Mouse (Mus musculus): ENCODE data around the gene Auts2. TPM values are rescaled to one million over a fixed set of nuclear protein-coding genes. Genes with fewer than 3 reads are reported as not detected.

The Auts2 gene
- polyA plus RNA-seq, 1 experiment from 2014 or later: 0.23 TPM

- ChIA-PET CTCF (no interaction called here), POLR2A (no interaction called here)
- no peak for ATAC-seq
- no peak for TF ChIP-seq CTCF (IDR thresholded peaks at IDR 0.05)
- no peak for DNase-seq (ENCODE audit: low read depth, low spot score)
- in situ Hi-C loops (cut with MboI; ENCODE audit: low pct_unique_long_range_greater_than_20kb): no loop called here
- H3K27me3 ChIP-seq: peaks cover 4% of the 10 kb centered on the region
Measured at GRCm38 (mm10) chr5:132316897-132317296, 226.2 kb downstream of the Auts2 start.

GRCm38 (mm10) chr5:132314300-132314699 lies 228.8 kb downstream of the Auts2 start:
- ChIA-PET CTCF (no interaction called here), POLR2A (interaction anchor here (0.5 kb wide), 1 partner anchor 187 kb away, joined by 5 read pairs; no protein-coding TSS in a partner anchor)
- no peak for TF ChIP-seq CTCF (IDR thresholded peaks at IDR 0.05)
- peaks cover 4% of the 10 kb centered on the region for H3K27me3 ChIP-seq
- DNase-seq (ENCODE audit: low read depth, low spot score): no peak
- no peak for ATAC-seq
- in situ Hi-C loops (cut with MboI; ENCODE audit: low pct_unique_long_range_greater_than_20kb): no loop called here

- CTCF ChIA-PET: no interaction called here
- ATAC-seq: no peak
- no peak for TF ChIP-seq CTCF (IDR thresholded peaks at IDR 0.05)
- DNase-seq (ENCODE audit: low read depth, low spot score): no peak
- no peaks in the 10 kb centered on the region for H3K27me3 ChIP-seq
- in situ Hi-C loops (cut with MboI; ENCODE audit: low pct_unique_long_range_greater_than_20kb): no loop called here
- POLR2A ChIA-PET: no interaction called here
Measured at GRCm38 (mm10) chr5:132307000-132307399, 236.1 kb downstream of the Auts2 start.

GRCm38 (mm10) chr5:132305354-132305934 lies 237.7 kb downstream of the Auts2 start:
- DNase-seq (ENCODE audit: low read depth, low spot score) (no peak), ATAC-seq (no peak)
- TF ChIP-seq CTCF (IDR thresholded peaks at IDR 0.05): no peak
- ChIA-PET POLR2A (no interaction called here), CTCF (no interaction called here)
- no peaks in the 10 kb centered on the region for H3K27me3 ChIP-seq
- in situ Hi-C loops (cut with MboI; ENCODE audit: low pct_unique_long_range_greater_than_20kb): no loop called here

GRCm38 (mm10) chr5:132302778-132303177 lies 240.4 kb downstream of the Auts2 start:
- DNase-seq (ENCODE audit: low read depth, low spot score): no peak
- CTCF ChIA-PET: no interaction called here
- in situ Hi-C loops (cut with MboI; ENCODE audit: low pct_unique_long_range_greater_than_20kb): no loop called here
- no peak for TF ChIP-seq CTCF (IDR thresholded peaks at IDR 0.05)
- ATAC-seq: no peak
- peaks cover 6% of the 10 kb centered on the region for H3K27me3 ChIP-seq
- POLR2A ChIA-PET: no interaction called here

GRCm38 (mm10) chr5:132300794-132301193 lies 242.3 kb downstream of the Auts2 start:
- POLR2A ChIA-PET: no interaction called here
- no peak for TF ChIP-seq CTCF (IDR thresholded peaks at IDR 0.05)
- in situ Hi-C loops (cut with MboI; ENCODE audit: low pct_unique_long_range_greater_than_20kb): no loop called here
- peaks cover 6% of the 10 kb centered on the region for H3K27me3 ChIP-seq
- DNase-seq (ENCODE audit: low read depth, low spot score) (no peak), ATAC-seq (no peak)
- CTCF ChIA-PET: no interaction called here

GRCm38 (mm10) chr5:132299716-132300115 lies 243.4 kb downstream of the Auts2 start:
- POLR2A ChIA-PET: no interaction called here
- CTCF ChIA-PET: no interaction called here
- DNase-seq (ENCODE audit: low read depth, low spot score): no peak
- no peak for TF ChIP-seq CTCF (IDR thresholded peaks at IDR 0.05)
- H3K27me3 ChIP-seq: peaks cover 6% of the 10 kb centered on the region
- in situ Hi-C loops (cut with MboI; ENCODE audit: low pct_unique_long_range_greater_than_20kb): no loop called here
- ATAC-seq: no peak

- POLR2A ChIA-PET: no interaction called here
- ATAC-seq (no peak), DNase-seq (ENCODE audit: low read depth, low spot score) (no peak)
- H3K27me3 ChIP-seq: peaks cover 6% of the 10 kb centered on the region
- CTCF ChIA-PET: no interaction called here
- TF ChIP-seq CTCF (IDR thresholded peaks at IDR 0.05): no peak
- in situ Hi-C loops (cut with MboI; ENCODE audit: low pct_unique_long_range_greater_than_20kb): no loop called here
Measured at GRCm38 (mm10) chr5:132298996-132299395, 244.1 kb downstream of the Auts2 start.

GRCm38 (mm10) chr5:132297309-132297708 lies 245.8 kb downstream of the Auts2 start:
- POLR2A ChIA-PET: no interaction called here
- peaks cover 6% of the 10 kb centered on the region for H3K27me3 ChIP-seq
- CTCF ChIA-PET: no interaction called here
- in situ Hi-C loops (cut with MboI; ENCODE audit: low pct_unique_long_range_greater_than_20kb): no loop called here
- no peak for DNase-seq (ENCODE audit: low read depth, low spot score)
- no peak for TF ChIP-seq CTCF (IDR thresholded peaks at IDR 0.05)
- no peak for ATAC-seq

- ChIA-PET CTCF (no interaction called here), POLR2A (no interaction called here)
- peaks cover 11% of the 10 kb centered on the region for H3K27me3 ChIP-seq
- ATAC-seq (no peak), DNase-seq (ENCODE audit: low read depth, low spot score) (no peak)
- no peak for TF ChIP-seq CTCF (IDR thresholded peaks at IDR 0.05)
- in situ Hi-C loops (cut with MboI; ENCODE audit: low pct_unique_long_range_greater_than_20kb): no loop called here
Measured at GRCm38 (mm10) chr5:132294469-132294868, 248.7 kb downstream of the Auts2 start.

GRCm38 (mm10) chr5:132292932-132293331 lies 250.2 kb downstream of the Auts2 start:
- no peak for DNase-seq (ENCODE audit: low read depth, low spot score)
- peaks cover 9% of the 10 kb centered on the region for H3K27me3 ChIP-seq
- CTCF ChIA-PET: no interaction called here
- POLR2A ChIA-PET: no interaction called here
- in situ Hi-C loops (cut with MboI; ENCODE audit: low pct_unique_long_range_greater_than_20kb): no loop called here
- no peak for ATAC-seq
- no peak for TF ChIP-seq CTCF (IDR thresholded peaks at IDR 0.05)
